10 mouse cellular contexts compared by ENCODE assay signal in genomic region chr16:16560718-16561117, GRCm38 (mm10). TPM values are rescaled to one million over a fixed set of nuclear protein-coding genes. Genes with fewer than 3 reads are reported as not detected.
DNase-seq lines count a peak whose midpoint lies in the region; ATAC-seq lines count a peak whose summit lies in the region.
"Had no signal": no experiment of that assay in that cellular context is flagged by ENCODE, and none has a peak within 500 bp of the region (broad histone marks: within the 10 kb centered on the region; RNA-seq: fewer than 3 reads in every experiment).

No protein-coding gene starts in this region.

- H3K27me3 ChIP-seq in hindbrain, embryonic 10.5 days (ENCODE audit: insufficient read depth, poor library complexity, severe bottlenecking): no peaks in the 10 kb centered on the region
- H3K27me3 ChIP-seq in hindbrain, embryonic 11.5 days (ENCODE audit: control insufficient read depth, insufficient read depth, low read length): no peaks in the 10 kb centered on the region
- peaks cover 5% of the 10 kb centered on the region; the same call in 1 of the 2 replicates for H3K27me3 ChIP-seq in midbrain, embryonic 11.5 days (ENCODE audit: control insufficient read depth, insufficient read depth, low read length)
- no peaks in the 10 kb centered on the region for H3K27me3 ChIP-seq in midbrain, embryonic 16.5 days (ENCODE audit: control insufficient read depth, insufficient read depth, low read depth, low read length)
- H3K27me3 ChIP-seq in limb, embryonic 12.5 days: no peaks in the 10 kb centered on the region
- H3K27me3 ChIP-seq: heart, embryonic 15.5 days; limb, embryonic 15.5 days had no signal

- H3K4me1 ChIP-seq in hindbrain, embryonic 10.5 days (replicated peaks): peaks cover 31% of the 10 kb centered on the region
- no peaks in the 10 kb centered on the region for H3K4me1 ChIP-seq in hindbrain, embryonic 11.5 days (replicated peaks; ENCODE audit: control insufficient read depth, insufficient read depth, low read length)
- H3K4me1 ChIP-seq in midbrain, embryonic 11.5 days (ENCODE audit: control insufficient read depth, insufficient read depth, low read length): peaks cover 12% of the 10 kb centered on the region
- H3K4me1 ChIP-seq in midbrain, embryonic 16.5 days (ENCODE audit: control insufficient read depth, insufficient read depth, low read length): peaks cover 19% of the 10 kb centered on the region
- peaks cover 8% of the 10 kb centered on the region for H3K4me1 ChIP-seq in limb, embryonic 12.5 days (replicated peaks)

- peak overlapping the region; percentile 92 for H3K27ac ChIP-seq in hindbrain, embryonic 10.5 days
- no peak overlapping the region for H3K27ac ChIP-seq in hindbrain, embryonic 11.5 days (ENCODE audit: low read depth, low read length)
- H3K27ac ChIP-seq in midbrain, embryonic 11.5 days (ENCODE audit: low read depth, low read length): peak overlapping the region; percentile 86; the same call in 1 of the 2 replicates
- no peak overlapping the region for H3K27ac ChIP-seq in midbrain, embryonic 16.5 days (ENCODE audit: low read length)
- peak overlapping the region; percentile 45; the same call in 1 of the 2 replicates for H3K27ac ChIP-seq in limb, embryonic 12.5 days
- H3K27ac ChIP-seq: limb, embryonic 15.5 days had no signal

- H3K36me3 ChIP-seq in hindbrain, embryonic 10.5 days: no peaks in the 10 kb centered on the region
- no peaks in the 10 kb centered on the region for H3K36me3 ChIP-seq in hindbrain, embryonic 11.5 days (ENCODE audit: control insufficient read depth, insufficient read depth, low read length)
- H3K36me3 ChIP-seq in midbrain, embryonic 11.5 days (ENCODE audit: control insufficient read depth, insufficient read depth, low read length): no peaks in the 10 kb centered on the region
- H3K36me3 ChIP-seq in midbrain, embryonic 16.5 days (ENCODE audit: control insufficient read depth, insufficient read depth, low read length): no peaks in the 10 kb centered on the region
- no peaks in the 10 kb centered on the region for H3K36me3 ChIP-seq in limb, embryonic 12.5 days
- H3K36me3 ChIP-seq: heart, embryonic 15.5 days; limb, embryonic 15.5 days had no signal

- DNase-seq in hindbrain, embryonic 10.5 days (ENCODE audit: low spot score): no peak
- DNase-seq in hindbrain, embryonic 11.5 days (ENCODE audit: low spot score): no peak
- no peak for DNase-seq in midbrain, embryonic 11.5 days (ENCODE audit: low spot score, missing footprints)
- DNase-seq in NIH3T3 (ENCODE audit: low read depth): peak; percentile 11
- no peak for DNase-seq in gastrocnemius, postnatal 10 days
- DNase-seq: thymus, postnatal 36 days had no signal

- no peak overlapping the region for H3K9ac ChIP-seq in hindbrain, embryonic 11.5 days (ENCODE audit: low read depth, low read length)
- no peak overlapping the region for H3K9ac ChIP-seq in midbrain, embryonic 11.5 days (ENCODE audit: low read length)
- no peak overlapping the region for H3K9ac ChIP-seq in midbrain, embryonic 16.5 days (ENCODE audit: low read depth, low read length)
- H3K9ac ChIP-seq in limb, embryonic 12.5 days (replicated peaks): no peak overlapping the region
- H3K9ac ChIP-seq: limb, embryonic 15.5 days had no signal

- no peaks in the 10 kb centered on the region for H3K9me3 ChIP-seq in hindbrain, embryonic 10.5 days
- H3K9me3 ChIP-seq in hindbrain, embryonic 11.5 days (ENCODE audit: control insufficient read depth, low read length): no peaks in the 10 kb centered on the region
- no peaks in the 10 kb centered on the region for H3K9me3 ChIP-seq in midbrain, embryonic 11.5 days (ENCODE audit: control insufficient read depth, low read length)
- H3K9me3 ChIP-seq in midbrain, embryonic 16.5 days (replicated peaks; ENCODE audit: control insufficient read depth, low read length, poor library complexity, severe bottlenecking): no peaks in the 10 kb centered on the region
- no peaks in the 10 kb centered on the region for H3K9me3 ChIP-seq in limb, embryonic 12.5 days
- H3K9me3 ChIP-seq: heart, embryonic 15.5 days; limb, embryonic 15.5 days had no signal

- H3K4me2 ChIP-seq in hindbrain, embryonic 11.5 days (replicated peaks; ENCODE audit: low read depth, low read length): no peak overlapping the region
- H3K4me2 ChIP-seq in midbrain, embryonic 11.5 days: no peak overlapping the region
- no peak overlapping the region for H3K4me2 ChIP-seq in midbrain, embryonic 16.5 days (ENCODE audit: low read length)
- no peak overlapping the region for H3K4me2 ChIP-seq in limb, embryonic 12.5 days

- no peak overlapping the region; the same call in 1 of the 2 replicates for H3K4me3 ChIP-seq in hindbrain, embryonic 10.5 days
- no peak overlapping the region for H3K4me3 ChIP-seq in hindbrain, embryonic 11.5 days (ENCODE audit: low read depth, low read length)
- H3K4me3 ChIP-seq in midbrain, embryonic 11.5 days (ENCODE audit: low read depth, low read length): no peak overlapping the region
- H3K4me3 ChIP-seq in midbrain, embryonic 16.5 days (ENCODE audit: low read depth, low read length): no peak overlapping the region
- no peak overlapping the region for H3K4me3 ChIP-seq in limb, embryonic 12.5 days (replicated peaks)

- ATAC-seq in hindbrain, embryonic 11.5 days (ENCODE audit: low FRiP score): no peak
- ATAC-seq in midbrain, embryonic 11.5 days (ENCODE audit: low FRiP score): no peak
- no peak for ATAC-seq in midbrain, embryonic 16.5 days
- ATAC-seq in limb, embryonic 12.5 days (ENCODE audit: insufficient number of reproducible peaks, insufficient read depth, low FRiP score, low TSS enrichment, low read depth): no peak

RNA-seq across cellular contexts. Expression of gene Fgd4, which starts 39.6 kb away (rescaled TPM):
- 19.5 and 21.5 TPM in 2 replicates for polyA plus RNA-seq in hindbrain, embryonic 10.5 days (2016; fragmentation: Nextera tagmentation; extraction: Ambion mirVana)
- 22.3 and 32.9 TPM in 2 replicates for polyA plus RNA-seq in hindbrain, embryonic 11.5 days (2014; fragmentation: Nextera tagmentation; extraction: Ambion mirVana)
- 15.9 and 20.9 TPM in 2 replicates for polyA plus RNA-seq in midbrain, embryonic 11.5 days (2014; fragmentation: Nextera tagmentation; extraction: Ambion mirVana)
- 17.0 and 22.3 TPM in 2 replicates for polyA plus RNA-seq in midbrain, embryonic 16.5 days (2015; fragmentation: Nextera tagmentation; extraction: Ambion mirVana)
- polyA plus RNA-seq in limb, embryonic 12.5 days (2016; fragmentation: Nextera tagmentation; extraction: Ambion mirVana): 11.6 and 12.4 TPM in 2 replicates
- total RNA-seq in gastrocnemius, postnatal 10 days (2021): 10 to 100 TPM; 10.9 to 11.8 TPM

Comparison
In these comparisons a context has a peak if more than half of its experiments do, and no peak if none do; other contexts are left out.
1. H3K27ac ChIP-seq: peak in hindbrain, embryonic 10.5 days (single experiment), midbrain, embryonic 11.5 days (single experiment) and limb, embryonic 12.5 days (single experiment); none in hindbrain, embryonic 11.5 days (single experiment) and midbrain, embryonic 16.5 days (single experiment).